Mouse (Mus musculus): ENCODE data around the gene Actn4. TPM values are rescaled to one million over a fixed set of nuclear protein-coding genes. Genes with fewer than 3 reads are reported as not detected.

The Actn4 gene
- polyA plus RNA-seq, 1 experiment: 465 TPM

- TF ChIP-seq FOSL1 (IDR thresholded peaks at IDR 0.05; ENCODE audit: insufficient read depth, low read length, poor library complexity, severe bottlenecking) (no peak), CEBPB (IDR thresholded peaks at IDR 0.05; ENCODE audit: low read depth) (no peak), MYOG (IDR thresholded peaks at IDR 0.05; ENCODE audit: control insufficient read depth, extremely low read depth, insufficient read length) (no peak), MYOD1 (IDR thresholded peaks at IDR 0.05; ENCODE audit: control insufficient read depth, insufficient read length, low read depth) (no peak), CTCF (IDR thresholded peaks at IDR 0.05; ENCODE audit: control insufficient read depth, insufficient read depth, insufficient read length) (no peak), MAX (IDR thresholded peaks at IDR 0.05) (no peak), USF1 (IDR thresholded peaks at IDR 0.05; ENCODE audit: low read depth) (no peak)
Measured at GRCm38 (mm10) chr7:28863540-28863939, 98.6 kb downstream of the Actn4 start, which contains the start of gene Lgals7. TSS of gene Lgals7 (plus strand) at chr7:28863853.

GRCm38 (mm10) chr7:28862817-28863499 is 99.2 kb downstream of the Actn4 start:
- Histone ChIP-seq H3K79me3 (ENCODE audit: low read depth) (no peaks in the 10 kb centered on the region), H3K36me3 (ENCODE audit: control insufficient read depth, insufficient read depth) (no peaks in the 10 kb centered on the region), H3ac (ENCODE audit: control insufficient read depth, insufficient read length, low read depth) (no peak overlapping the region), H3K27me3 (ENCODE audit: control insufficient read depth, insufficient read depth, insufficient read length) (no peaks in the 10 kb centered on the region), H3K4me3 (ENCODE audit: insufficient read depth, poor library complexity, severe bottlenecking) (no peak overlapping the region), H3K79me2 (ENCODE audit: control insufficient read depth, insufficient read depth) (no peaks in the 10 kb centered on the region)
- TF ChIP-seq MYOD1 (IDR thresholded peaks at IDR 0.05; ENCODE audit: control insufficient read depth, insufficient read length, low read depth) (no peak), MYOG (IDR thresholded peaks at IDR 0.05; ENCODE audit: control insufficient read depth, extremely low read depth, insufficient read length) (no peak), CTCF (IDR thresholded peaks at IDR 0.05; ENCODE audit: control insufficient read depth, insufficient read depth, insufficient read length) (no peak), USF1 (IDR thresholded peaks at IDR 0.05; ENCODE audit: low read depth) (no peak), CEBPB (IDR thresholded peaks at IDR 0.05; ENCODE audit: low read depth) (no peak), MAX (IDR thresholded peaks at IDR 0.05) (no peak), FOSL1 (IDR thresholded peaks at IDR 0.05; ENCODE audit: insufficient read depth, low read length, poor library complexity, severe bottlenecking) (no peak)

More at GRCm38 (mm10) chr7:28863540-28863939, 98.6 kb downstream of the Actn4 start, which contains the start of gene Lgals7:
- Histone ChIP-seq H3K36me3 (ENCODE audit: control insufficient read depth, insufficient read depth) (no peaks in the 10 kb centered on the region), H3K4me3 (ENCODE audit: insufficient read depth, poor library complexity, severe bottlenecking) (no peak within 1 kb of the TSS), H3K79me2 (ENCODE audit: control insufficient read depth, insufficient read depth) (no peaks in the 10 kb centered on the region), H3K79me3 (ENCODE audit: low read depth) (no peaks in the 10 kb centered on the region), H3K27me3 (ENCODE audit: control insufficient read depth, insufficient read depth, insufficient read length) (no peaks in the 10 kb centered on the region), H3ac (ENCODE audit: control insufficient read depth, insufficient read length, low read depth) (no peak within 1 kb of the TSS)

- no peak overlapping the region for H3K4me3 ChIP-seq (ENCODE audit: insufficient read depth, poor library complexity, severe bottlenecking)
- TF ChIP-seq CTCF (IDR thresholded peaks at IDR 0.05; ENCODE audit: control insufficient read depth, insufficient read depth, insufficient read length) (no peak), USF1 (IDR thresholded peaks at IDR 0.05; ENCODE audit: low read depth) (no peak), MYOD1 (IDR thresholded peaks at IDR 0.05; ENCODE audit: control insufficient read depth, insufficient read length, low read depth) (no peak), CEBPB (IDR thresholded peaks at IDR 0.05; ENCODE audit: low read depth) (no peak), MAX (IDR thresholded peaks at IDR 0.05) (no peak), MYOG (IDR thresholded peaks at IDR 0.05; ENCODE audit: control insufficient read depth, extremely low read depth, insufficient read length) (no peak), FOSL1 (IDR thresholded peaks at IDR 0.05; ENCODE audit: insufficient read depth, low read length, poor library complexity, severe bottlenecking) (no peak)
- no peak overlapping the region for H3ac ChIP-seq (ENCODE audit: control insufficient read depth, insufficient read length, low read depth)
- no peaks in the 10 kb centered on the region for H3K27me3 ChIP-seq (ENCODE audit: control insufficient read depth, insufficient read depth, insufficient read length)
- no peaks in the 10 kb centered on the region for H3K79me3 ChIP-seq (ENCODE audit: low read depth)
- H3K36me3 ChIP-seq (ENCODE audit: control insufficient read depth, insufficient read depth): no peaks in the 10 kb centered on the region
- H3K79me2 ChIP-seq (ENCODE audit: control insufficient read depth, insufficient read depth): no peaks in the 10 kb centered on the region
Measured at GRCm38 (mm10) chr7:28860898-28861297, 101.2 kb downstream of the Actn4 start.

GRCm38 (mm10) chr7:28859953-28860352 is 102.2 kb downstream of the Actn4 start:
- no peaks in the 10 kb centered on the region for H3K79me3 ChIP-seq (ENCODE audit: low read depth)
- no peaks in the 10 kb centered on the region for H3K27me3 ChIP-seq (ENCODE audit: control insufficient read depth, insufficient read depth, insufficient read length)
- no peaks in the 10 kb centered on the region for H3K79me2 ChIP-seq (ENCODE audit: control insufficient read depth, insufficient read depth)
- TF ChIP-seq FOSL1 (IDR thresholded peaks at IDR 0.05; ENCODE audit: insufficient read depth, low read length, poor library complexity, severe bottlenecking) (no peak), USF1 (IDR thresholded peaks at IDR 0.05; ENCODE audit: low read depth) (no peak), MYOG (IDR thresholded peaks at IDR 0.05; ENCODE audit: control insufficient read depth, extremely low read depth, insufficient read length) (no peak), MYOD1 (IDR thresholded peaks at IDR 0.05; ENCODE audit: control insufficient read depth, insufficient read length, low read depth) (no peak), CTCF (IDR thresholded peaks at IDR 0.05; ENCODE audit: control insufficient read depth, insufficient read depth, insufficient read length) (no peak), CEBPB (IDR thresholded peaks at IDR 0.05; ENCODE audit: low read depth) (no peak), MAX (IDR thresholded peaks at IDR 0.05) (no peak)
- no peak overlapping the region for H3ac ChIP-seq (ENCODE audit: control insufficient read depth, insufficient read length, low read depth)
- H3K36me3 ChIP-seq (ENCODE audit: control insufficient read depth, insufficient read depth): no peaks in the 10 kb centered on the region
- H3K4me3 ChIP-seq (ENCODE audit: insufficient read depth, poor library complexity, severe bottlenecking): no peak overlapping the region

- no peaks in the 10 kb centered on the region for H3K27me3 ChIP-seq (ENCODE audit: control insufficient read depth, insufficient read depth, insufficient read length)
- H3K36me3 ChIP-seq (ENCODE audit: control insufficient read depth, insufficient read depth): no peaks in the 10 kb centered on the region
- no peak overlapping the region for H3ac ChIP-seq (ENCODE audit: control insufficient read depth, insufficient read length, low read depth)
- no peaks in the 10 kb centered on the region for H3K79me3 ChIP-seq (ENCODE audit: low read depth)
- TF ChIP-seq CTCF (IDR thresholded peaks at IDR 0.05; ENCODE audit: control insufficient read depth, insufficient read depth, insufficient read length) (no peak), MYOG (IDR thresholded peaks at IDR 0.05; ENCODE audit: control insufficient read depth, extremely low read depth, insufficient read length) (no peak)
- H3K79me2 ChIP-seq (ENCODE audit: control insufficient read depth, insufficient read depth): no peaks in the 10 kb centered on the region
- no peak overlapping the region for H3K4me3 ChIP-seq (ENCODE audit: insufficient read depth, poor library complexity, severe bottlenecking)
Measured at GRCm38 (mm10) chr7:28850642-28851041, 111.5 kb downstream of the Actn4 start.
